Comparison of ENCODE assay signal across 9 mouse cellular contexts in the genomic region with DNA sequence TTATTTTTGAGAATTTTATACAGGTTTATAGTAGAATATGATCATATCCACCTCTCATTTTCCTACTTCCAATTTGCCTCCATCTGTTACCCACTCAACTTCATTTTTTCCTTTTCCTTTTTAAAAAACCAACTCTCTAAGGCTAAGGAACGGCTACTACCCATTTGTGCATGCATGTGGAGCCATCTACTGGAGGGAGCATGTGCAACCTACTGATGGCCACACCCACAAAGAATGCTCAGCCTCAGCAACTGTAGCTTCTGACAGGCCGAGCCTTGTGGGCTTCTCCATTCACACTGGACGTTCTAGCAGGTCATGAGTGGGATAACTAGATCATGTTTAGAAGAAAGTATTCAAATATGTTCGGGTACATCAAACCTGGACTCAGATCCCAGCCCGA.
DNase-seq lines count a peak whose midpoint lies in the region; TF ChIP-seq lines count a peak whose summit lies in the region.
"Had no signal": no experiment of that assay in that cellular context is flagged by ENCODE, and none has a peak within 500 bp of the region (broad histone marks: within the 10 kb centered on the region; RNA-seq: fewer than 3 reads in every experiment).

No protein-coding gene starts in this region.

- H3K9me3 ChIP-seq in E14TG2a.4 (ENCODE audit: low read length) = no peaks in the 10 kb centered on the region
- H3K9me3 ChIP-seq: hindbrain, embryonic 15.5 days had no signal

- DNase-seq in heart, adult 8-10 months (ENCODE audit: low spot score) = peak; percentile 16
- DNase-seq in heart, adult 11 months = no peak
- peak; percentile 24 for DNase-seq in cerebellum, adult 11 months
- peak; percentile 13 for DNase-seq in forelimb bud, embryonic 11.5 days (ENCODE audit: low read depth, low spot score)
- DNase-seq in kidney, postnatal 10 days = peak; percentile 63
- peak; percentile 66 for DNase-seq in lung, postnatal 10 days
- peak; percentile 44 for DNase-seq in right cerebral cortex, postnatal 14 days

- H3K4me1 ChIP-seq in E14TG2a.4 (replicated peaks; ENCODE audit: low read depth, low read length) = 0 out of 2 replicates have a peak, but pooled peaks cover 1% of the 10 kb centered on the region
- H3K4me1 ChIP-seq: hindbrain, embryonic 15.5 days had no signal

- H3K4me3 ChIP-seq in E14TG2a.4 (replicated peaks; ENCODE audit: low read length) = no peak overlapping the region
- H3K4me3 ChIP-seq: hindbrain, embryonic 15.5 days had no signal

- peak; percentile 31; the same call in 1 of the 2 replicates for TF ChIP-seq CTCF in E14TG2a.4 (conservative IDR thresholded peaks at IDR 0.05; ENCODE audit: low read length)

- no peaks in the 10 kb centered on the region for H3K27me3 ChIP-seq in E14TG2a.4 (ENCODE audit: insufficient read depth, low read length)
- H3K27me3 ChIP-seq: hindbrain, embryonic 15.5 days had no signal

- H3K36me3 ChIP-seq in E14TG2a.4 (ENCODE audit: insufficient read depth, low read length) = no peaks in the 10 kb centered on the region; the same call in 1 of the 2 replicates
- H3K36me3 ChIP-seq: hindbrain, embryonic 15.5 days had no signal
